Mouse (Mus musculus): ENCODE results near the gene Mab21l1. TPM values are rescaled to one million over a fixed set of nuclear protein-coding genes. Genes with fewer than 3 reads are reported as not detected.

Gene Mab21l1
- polyA plus RNA-seq, 1 experiment from 2014 or later, result 0.59 TPM

GRCm38 (mm10) chr3:55775245-55775644 is 7.1 kb upstream of the Mab21l1 start:
- Histone ChIP-seq H3K36me3 (ENCODE audit: control insufficient read depth, insufficient read depth, low read length) (no peaks in the 10 kb centered on the region), H3K4me2 (ENCODE audit: low read depth, low read length) (no peak overlapping the region)
- 77% methylated on average over 7 of the region's 7 CpGs for WGBS

GRCm38 (mm10) chr3:55775753-55776152 is 6.6 kb upstream of the Mab21l1 start:
- peaks cover 9% of the 10 kb centered on the region for H3K4me1 ChIP-seq (replicated peaks; ENCODE audit: control insufficient read depth, insufficient read depth, low read length)
- H3K4me3 ChIP-seq (ENCODE audit: low read length), result no peak overlapping the region
- H3K4me2 ChIP-seq (ENCODE audit: low read depth, low read length), result no peak overlapping the region
- H3K27ac ChIP-seq (ENCODE audit: low read length), result no peak overlapping the region
- 87% methylated on average over 6 of the region's 6 CpGs for WGBS
- no peak for ATAC-seq (ENCODE audit: low read depth)
- no peak overlapping the region for H3K9ac ChIP-seq (ENCODE audit: low read length)
- no peaks in the 10 kb centered on the region for H3K9me3 ChIP-seq (ENCODE audit: control insufficient read depth, low read length)
- H3K27me3 ChIP-seq (ENCODE audit: control insufficient read depth, insufficient read depth, low read depth, low read length), result peaks cover 19% of the 10 kb centered on the region
- H3K36me3 ChIP-seq (ENCODE audit: control insufficient read depth, insufficient read depth, low read length), result no peaks in the 10 kb centered on the region

More at GRCm38 (mm10) chr3:55775245-55775644, 7.1 kb upstream of the Mab21l1 start:
- Histone ChIP-seq H3K9ac (ENCODE audit: low read length) (no peak overlapping the region), H3K4me3 (ENCODE audit: low read length) (no peak overlapping the region), H3K27me3 (ENCODE audit: control insufficient read depth, insufficient read depth, low read depth, low read length) (peaks cover 14% of the 10 kb centered on the region), H3K4me1 (replicated peaks; ENCODE audit: control insufficient read depth, insufficient read depth, low read length) (peaks cover 4% of the 10 kb centered on the region), H3K9me3 (ENCODE audit: control insufficient read depth, low read length) (no peaks in the 10 kb centered on the region), H3K27ac (ENCODE audit: low read length) (no peak overlapping the region)
- ATAC-seq (ENCODE audit: low read depth), result no peak

- ATAC-seq (ENCODE audit: low read depth), result no peak
- H3K9me3 ChIP-seq (ENCODE audit: control insufficient read depth, low read length), result no peaks in the 10 kb centered on the region
- H3K9ac ChIP-seq (ENCODE audit: low read length), result no peak overlapping the region
- WGBS, result 67% methylated on average over 4 of the region's 4 CpGs
- no peak overlapping the region for H3K4me2 ChIP-seq (ENCODE audit: low read depth, low read length)
- no peak overlapping the region for H3K4me3 ChIP-seq (ENCODE audit: low read length)
- H3K27me3 ChIP-seq (ENCODE audit: control insufficient read depth, insufficient read depth, low read depth, low read length), result peaks cover 37% of the 10 kb centered on the region
- H3K36me3 ChIP-seq (ENCODE audit: control insufficient read depth, insufficient read depth, low read length), result no peaks in the 10 kb centered on the region
- no peak overlapping the region for H3K27ac ChIP-seq (ENCODE audit: low read length)
- H3K4me1 ChIP-seq (replicated peaks; ENCODE audit: control insufficient read depth, insufficient read depth, low read length), result peaks cover 15% of the 10 kb centered on the region
These were observed 4.8 kb upstream of the Mab21l1 start for GRCm38 (mm10) chr3:55777501-55777900.

- H3K4me2 ChIP-seq (ENCODE audit: low read depth, low read length), result no peak overlapping the region
- H3K4me3 ChIP-seq (ENCODE audit: low read length), result no peak overlapping the region
- H3K27me3 ChIP-seq (ENCODE audit: control insufficient read depth, insufficient read depth, low read depth, low read length), result peaks cover 51% of the 10 kb centered on the region
- no peaks in the 10 kb centered on the region for H3K36me3 ChIP-seq (ENCODE audit: control insufficient read depth, insufficient read depth, low read length)
- no peak overlapping the region for H3K27ac ChIP-seq (ENCODE audit: low read length)
- peaks cover 30% of the 10 kb centered on the region for H3K4me1 ChIP-seq (replicated peaks; ENCODE audit: control insufficient read depth, insufficient read depth, low read length)
- H3K9me3 ChIP-seq (ENCODE audit: control insufficient read depth, low read length), result no peaks in the 10 kb centered on the region
- ATAC-seq (ENCODE audit: low read depth), result no peak
- H3K9ac ChIP-seq (ENCODE audit: low read length), result no peak overlapping the region
- 62% methylated on average over 8 of the region's 8 CpGs for WGBS
These were observed 3.3 kb upstream of the Mab21l1 start for GRCm38 (mm10) chr3:55778764-55779730.

- Histone ChIP-seq H3K4me1 (replicated peaks; ENCODE audit: control insufficient read depth, insufficient read depth, low read length) (peaks cover 32% of the 10 kb centered on the region), H3K9ac (ENCODE audit: low read length) (no peak overlapping the region), H3K27me3 (ENCODE audit: control insufficient read depth, insufficient read depth, low read depth, low read length) (peaks cover 56% of the 10 kb centered on the region), H3K9me3 (ENCODE audit: control insufficient read depth, low read length) (no peaks in the 10 kb centered on the region), H3K4me3 (ENCODE audit: low read length) (peak overlapping the region; percentile 29), H3K36me3 (ENCODE audit: control insufficient read depth, insufficient read depth, low read length) (no peaks in the 10 kb centered on the region), H3K27ac (ENCODE audit: low read length) (no peak overlapping the region), H3K4me2 (ENCODE audit: low read depth, low read length) (peak overlapping the region; percentile 46)
- 7% methylated on average over 52 of the region's 53 CpGs for WGBS
- ATAC-seq (ENCODE audit: low read depth), result 0 out of 2 replicates have a peak, but pooled peaks have one; percentile 44
These were observed 1.9 kb upstream of the Mab21l1 start for GRCm38 (mm10) chr3:55780120-55781070.

- no peak for ATAC-seq (ENCODE audit: low read depth)
- no peak overlapping the region for H3K4me2 ChIP-seq (ENCODE audit: low read depth, low read length)
- no peaks in the 10 kb centered on the region for H3K9me3 ChIP-seq (ENCODE audit: control insufficient read depth, low read length)
- WGBS, result 43% methylated on average over 5 of the region's 5 CpGs
- H3K27me3 ChIP-seq (ENCODE audit: control insufficient read depth, insufficient read depth, low read depth, low read length), result peaks cover 62% of the 10 kb centered on the region
- no peaks in the 10 kb centered on the region for H3K36me3 ChIP-seq (ENCODE audit: control insufficient read depth, insufficient read depth, low read length)
- no peak overlapping the region for H3K4me3 ChIP-seq (ENCODE audit: low read length)
- no peak overlapping the region for H3K27ac ChIP-seq (ENCODE audit: low read length)
- peaks cover 32% of the 10 kb centered on the region for H3K4me1 ChIP-seq (replicated peaks; ENCODE audit: control insufficient read depth, insufficient read depth, low read length)
- no peak overlapping the region for H3K9ac ChIP-seq (ENCODE audit: low read length)
These were observed 768 bp upstream of the Mab21l1 start for GRCm38 (mm10) chr3:55781429-55782055.

- 4% methylated on average over 22 of the region's 22 CpGs for WGBS
- Histone ChIP-seq H3K4me2 (ENCODE audit: low read depth, low read length) (peak overlapping the region; percentile 64), H3K9ac (ENCODE audit: low read length) (no peak overlapping the region; the same call in 1 of the 2 replicates), H3K9me3 (ENCODE audit: control insufficient read depth, low read length) (no peaks in the 10 kb centered on the region), H3K27ac (ENCODE audit: low read length) (no peak overlapping the region), H3K4me3 (ENCODE audit: low read length) (peak overlapping the region; percentile 49), H3K4me1 (replicated peaks; ENCODE audit: control insufficient read depth, insufficient read depth, low read length) (peaks cover 32% of the 10 kb centered on the region), H3K36me3 (ENCODE audit: control insufficient read depth, insufficient read depth, low read length) (no peaks in the 10 kb centered on the region), H3K27me3 (ENCODE audit: control insufficient read depth, insufficient read depth, low read depth, low read length) (peaks cover 64% of the 10 kb centered on the region)
- ATAC-seq (ENCODE audit: low read depth), result no peak
These were observed 461 bp downstream of the Mab21l1 start for GRCm38 (mm10) chr3:55782771-55783170.

GRCm38 (mm10) chr3:55783171-55784081 is 1.1 kb downstream of the Mab21l1 start:
- peak; percentile 29; the same call in 1 of the 2 replicates for ATAC-seq (ENCODE audit: low read depth)
- Histone ChIP-seq H3K27ac (ENCODE audit: low read length) (no peak overlapping the region), H3K4me2 (ENCODE audit: low read depth, low read length) (peak overlapping the region; percentile 64), H3K36me3 (ENCODE audit: control insufficient read depth, insufficient read depth, low read length) (no peaks in the 10 kb centered on the region), H3K4me1 (replicated peaks; ENCODE audit: control insufficient read depth, insufficient read depth, low read length) (peaks cover 35% of the 10 kb centered on the region), H3K9ac (ENCODE audit: low read length) (peak overlapping the region; percentile 23; the same call in 1 of the 2 replicates), H3K9me3 (ENCODE audit: control insufficient read depth, low read length) (no peaks in the 10 kb centered on the region), H3K27me3 (ENCODE audit: control insufficient read depth, insufficient read depth, low read depth, low read length) (peaks cover 64% of the 10 kb centered on the region), H3K4me3 (ENCODE audit: low read length) (peak overlapping the region; percentile 49)
- WGBS, result 12% methylated on average over 45 of the region's 45 CpGs
